Mouse (Mus musculus) left cerebral cortex, postnatal 36 days (tissue): Measurements from ENCODE around the gene St3gal3. TPM values are rescaled to one million over a fixed set of nuclear protein-coding genes. Genes with fewer than 3 reads are reported as not detected.
A peak's percentile ranks its signal among the peaks of the same experiment; 100 is the strongest.

Experiments
- DNase-seq, 2 experiments: peaks; one replicate each; pipeline ENCODE4 v3.0.0; 2021 to 2022; ENCODE audit warnings: low spot score in 2 of 2, mixed read lengths in 1 of 2
- intact Hi-C: fragments of 180-260 bp; cut with DNase I; formaldehyde crosslinking; loops from one replicate; pipeline ENCODE4 v1.15.1; 2025
- total RNA-seq, 2 experiments: library from RNA; stranded (reverse); gene quantifications; 2 replicates each; pipeline ENCODE4 v1.2.3; 2021

The St3gal3 gene
- total RNA-seq, 2 experiments from 2014 or later, result 47.0 to 51.5 TPM

- intact Hi-C loops, result no loop called here
- DNase-seq, result no peak
Observed at GRCm38 (mm10) chr4:117999951-118000350, 134.8 kb downstream of the St3gal3 start.

DNA sequence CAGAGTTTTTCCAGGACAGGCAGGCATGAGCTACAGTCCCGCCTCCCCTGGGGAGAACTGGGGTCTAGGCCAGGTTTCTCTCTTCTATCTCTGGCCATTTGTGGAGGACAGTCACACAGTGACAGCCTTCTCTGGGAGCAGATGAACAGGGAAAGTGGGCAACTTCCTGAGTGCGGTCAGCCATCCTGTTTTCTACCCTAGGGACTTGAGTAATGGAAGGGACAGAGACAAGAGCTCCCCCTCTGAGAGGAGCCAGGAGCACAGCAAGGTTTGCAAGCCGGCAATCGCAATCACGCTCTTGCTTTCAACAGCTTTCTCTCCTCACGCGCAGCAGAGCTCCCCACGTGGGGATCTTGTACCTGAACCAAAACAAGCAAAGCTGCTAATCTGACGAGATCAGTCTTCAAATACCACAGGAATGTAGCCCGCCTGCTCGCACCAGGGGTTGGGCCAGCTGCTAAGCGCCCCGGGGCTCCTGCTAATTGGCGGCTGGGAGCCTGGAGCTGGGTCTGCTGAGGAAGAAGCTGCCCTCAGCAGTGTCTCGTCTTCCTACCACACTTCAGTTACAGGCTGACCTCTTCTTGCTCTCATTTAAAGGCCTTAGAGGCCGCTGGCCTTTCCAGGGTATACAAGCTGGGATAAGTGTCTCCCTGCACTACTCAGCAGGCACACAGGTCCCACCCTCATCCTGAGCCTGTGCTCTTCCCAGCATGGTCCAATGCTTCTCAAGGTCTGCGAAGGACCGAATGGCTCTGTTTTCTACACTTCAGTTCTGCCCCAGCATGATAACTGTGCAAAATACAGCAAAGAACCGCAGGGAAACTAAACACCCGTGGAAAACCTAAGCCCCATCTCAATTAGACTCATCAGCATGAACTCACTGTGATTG is 137.1 kb downstream of the St3gal3 start:
- DNase-seq, result peak in 1 of 2 experiments; percentile 27

DNA sequence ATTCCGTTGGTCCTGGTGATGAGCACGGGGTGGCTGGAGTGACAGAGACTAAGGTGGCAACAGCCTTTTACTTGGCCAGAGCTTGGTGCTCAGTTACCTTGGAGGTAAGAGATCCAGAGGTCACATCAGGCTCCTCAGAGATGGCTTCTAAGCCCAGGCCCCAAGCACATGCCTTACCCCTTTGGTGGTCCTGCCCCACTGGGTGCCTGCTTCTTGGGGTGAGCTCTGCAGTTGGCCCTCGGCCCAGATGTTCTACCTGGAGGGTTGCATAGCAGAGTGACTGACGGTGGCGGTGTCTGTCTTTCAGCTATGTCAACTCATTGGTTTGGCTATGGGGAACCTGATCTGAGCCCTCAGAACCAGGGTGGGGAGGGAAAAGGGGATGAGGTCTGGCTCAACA is 138.0 kb downstream of the St3gal3 start:
- intact Hi-C loops, result no loop called here
- no peak for DNase-seq

More for the DNA sequence above, 137.1 kb downstream of the St3gal3 start:
- intact Hi-C loops, result no loop called here

- DNase-seq, result no peak
- intact Hi-C loops, result no loop called here
Observed at GRCm38 (mm10) chr4:117995461-117995860, 139.3 kb downstream of the St3gal3 start.

DNA sequence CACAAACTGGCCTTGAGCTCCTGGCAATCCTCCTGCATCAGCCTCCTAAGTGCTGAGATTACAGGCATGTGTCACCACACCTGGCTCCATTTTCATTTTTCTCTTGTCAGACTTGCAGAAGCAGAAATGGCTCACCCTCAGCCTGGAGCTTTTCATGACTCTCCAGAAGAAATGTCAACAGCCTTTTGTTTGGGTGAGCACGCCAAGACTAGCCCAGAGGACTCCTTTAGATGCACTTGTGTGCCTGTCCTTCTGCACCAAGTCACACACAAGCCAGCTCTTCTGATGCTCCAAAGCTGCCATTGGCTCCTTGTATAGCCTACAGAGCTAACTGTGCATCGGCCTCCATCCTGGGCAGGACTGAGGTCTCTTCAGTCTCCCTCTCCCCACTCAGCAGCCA is 141.3 kb downstream of the St3gal3 start:
- DNase-seq, result no peak
- intact Hi-C loops, result no loop called here

DNA sequence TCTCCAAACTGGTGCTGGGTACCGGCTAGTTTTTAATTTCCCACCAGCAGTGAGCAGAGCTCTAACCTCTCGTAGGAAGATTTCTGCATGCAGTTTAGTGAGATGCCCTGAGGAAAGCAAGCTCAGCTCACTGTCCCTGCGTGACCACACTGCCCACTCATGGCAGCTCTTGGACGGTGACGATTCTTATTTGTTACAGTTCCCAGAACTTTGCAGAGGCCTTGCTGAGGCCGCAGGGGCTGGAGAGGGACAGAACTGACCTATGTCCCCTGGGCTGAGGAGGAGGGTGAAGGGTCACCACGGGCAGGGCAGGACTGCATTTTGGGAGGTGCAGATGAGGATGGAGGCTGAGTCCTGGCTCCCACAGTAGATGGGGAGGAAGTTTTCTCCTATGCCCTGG is 141.8 kb downstream of the St3gal3 start:
- no peak for DNase-seq
- intact Hi-C loops, result no loop called here

DNA sequence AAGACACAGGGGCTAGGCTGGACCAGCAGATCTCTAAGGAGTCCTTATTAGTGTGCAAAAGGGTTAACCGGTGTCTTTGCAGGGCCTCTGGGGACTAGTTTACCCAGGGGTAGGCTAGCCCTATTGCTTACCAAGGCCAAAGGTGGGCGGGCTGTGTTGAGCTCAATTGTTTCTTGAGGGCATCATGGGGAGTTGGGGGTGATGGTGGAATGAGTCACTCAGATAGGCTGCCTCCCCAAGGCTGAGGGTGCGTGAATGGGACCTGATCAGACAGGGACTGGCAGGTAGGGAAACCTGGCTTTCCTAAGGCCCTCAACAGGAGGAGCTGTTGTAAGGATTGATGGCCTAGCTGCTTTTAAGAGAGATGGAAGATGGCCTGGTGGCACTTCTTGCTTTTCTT is 142.7 kb downstream of the St3gal3 start:
- no peak for DNase-seq
- intact Hi-C loops, result no loop called here

DNA sequence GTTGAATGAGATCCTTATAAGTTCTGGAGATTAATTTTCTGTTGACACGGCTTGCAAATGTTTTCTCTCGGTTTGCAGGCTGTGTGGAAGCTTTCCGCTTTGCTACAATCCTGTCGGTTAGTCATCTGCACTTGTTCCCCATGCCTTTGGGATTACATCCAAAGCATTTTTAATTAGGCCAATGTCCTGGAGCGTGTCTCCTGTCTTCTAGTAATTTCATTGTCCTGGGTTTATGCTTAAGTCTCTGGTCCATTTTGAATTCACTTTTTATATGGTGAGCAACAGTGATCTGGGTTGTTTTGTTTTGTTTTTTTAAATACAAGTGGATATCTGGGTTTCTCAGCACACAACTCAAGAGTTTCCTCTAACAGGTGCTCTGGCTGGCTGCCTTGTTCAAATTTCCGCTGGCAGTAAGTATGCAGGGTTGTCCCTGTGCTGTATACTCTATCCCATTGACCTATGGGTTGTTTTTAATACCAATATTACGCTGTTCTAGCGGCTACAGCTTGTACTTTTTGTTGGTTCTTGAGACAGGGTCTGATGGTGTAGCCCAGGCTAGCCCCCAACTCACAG is 143.6 kb downstream of the St3gal3 start:
- DNase-seq, result no peak
- intact Hi-C loops, result no loop called here

GRCm38 (mm10) chr4:117990571-117990970 is 144.1 kb downstream of the St3gal3 start:
- intact Hi-C loops, result no loop called here
- DNase-seq, result no peak

DNA sequence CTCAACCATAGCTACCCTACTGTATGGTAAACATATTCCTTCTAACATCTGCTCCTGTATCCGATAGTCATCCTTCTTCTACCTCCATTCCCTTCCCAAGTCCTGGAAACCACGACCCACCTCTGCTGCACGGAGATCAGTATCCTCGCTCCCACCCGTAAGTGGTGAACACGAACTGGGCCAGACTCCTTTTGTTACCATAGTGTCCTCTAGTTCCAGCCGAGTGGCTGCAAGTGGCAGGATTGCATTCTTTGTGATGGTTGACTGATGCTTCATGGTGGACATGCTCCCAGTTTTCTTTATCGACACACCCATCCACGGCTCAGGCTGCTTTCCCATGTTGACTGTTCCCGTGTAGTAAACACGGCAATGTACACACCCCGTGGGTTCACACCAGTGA is 144.9 kb downstream of the St3gal3 start:
- DNase-seq, result no peak
- intact Hi-C loops, result loop anchor here (5.0 to 10.0 kb wide), 2 partner anchors 32 to 75 kb away; no protein-coding TSS in a partner anchor

DNA sequence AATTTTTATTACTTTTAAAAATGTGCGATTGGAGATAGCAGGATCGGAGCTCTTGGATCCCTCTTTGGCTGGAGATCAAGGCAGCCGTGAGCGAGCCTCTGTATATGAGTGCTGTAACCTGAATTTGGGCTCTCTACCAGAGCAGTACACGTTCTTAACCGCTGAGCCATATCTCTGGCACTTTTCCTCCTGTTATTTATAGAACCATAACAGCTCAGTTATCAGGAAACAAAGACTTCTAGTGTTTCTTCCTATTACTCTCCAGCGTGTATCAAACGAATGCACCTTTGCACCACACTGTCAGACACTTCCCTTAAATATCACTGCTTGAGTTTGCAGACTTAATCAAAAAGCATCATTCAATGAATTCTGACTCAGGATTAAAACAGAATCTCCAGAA is 147.9 kb downstream of the St3gal3 start:
- intact Hi-C loops, result loop anchor here (5.0 to 10.0 kb wide), 2 partner anchors 36 to 78 kb away; no protein-coding TSS in a partner anchor
- no peak for DNase-seq

DNA sequence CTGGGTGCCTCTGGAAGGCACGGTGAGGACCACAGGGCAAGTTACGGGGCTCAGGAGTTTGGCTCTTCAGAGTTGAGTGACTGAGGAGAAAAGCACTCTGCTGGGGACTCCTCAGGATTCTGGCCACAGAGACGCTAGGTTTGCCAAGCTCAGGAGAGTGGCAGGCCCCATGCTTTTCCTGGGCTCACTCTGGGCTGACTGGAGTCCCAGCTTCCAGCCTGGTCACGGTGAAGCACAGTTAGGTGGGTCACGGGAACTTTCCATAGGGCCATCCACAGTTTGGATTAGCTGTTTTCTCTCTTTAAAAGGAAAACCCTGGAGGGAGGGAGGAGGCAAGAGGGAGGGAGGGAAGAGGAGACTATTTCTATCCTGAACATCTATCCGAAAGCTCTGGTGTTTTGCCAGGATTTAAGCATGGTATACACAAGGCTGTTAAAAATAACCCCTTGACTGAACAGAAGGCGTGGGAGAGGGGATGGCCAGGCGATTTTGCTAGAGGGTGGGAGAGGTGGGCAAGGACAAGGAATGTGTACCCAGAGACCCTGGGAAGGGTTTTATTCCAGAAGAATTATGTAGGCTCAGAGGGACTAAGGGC is 149.6 kb downstream of the St3gal3 start:
- peak; percentile 12 to 16 for DNase-seq
- intact Hi-C loops, result loop anchor here (5.0 to 10.0 kb wide), 3 partner anchors 37 to 80 kb away; no protein-coding TSS in a partner anchor

- intact Hi-C loops, result loop anchor here (5.0 to 10.0 kb wide), 2 partner anchors 52 to 81 kb away; no protein-coding TSS in a partner anchor
- DNase-seq, result no peak
Observed at GRCm38 (mm10) chr4:117984206-117984605, 150.5 kb downstream of the St3gal3 start.

DNA sequence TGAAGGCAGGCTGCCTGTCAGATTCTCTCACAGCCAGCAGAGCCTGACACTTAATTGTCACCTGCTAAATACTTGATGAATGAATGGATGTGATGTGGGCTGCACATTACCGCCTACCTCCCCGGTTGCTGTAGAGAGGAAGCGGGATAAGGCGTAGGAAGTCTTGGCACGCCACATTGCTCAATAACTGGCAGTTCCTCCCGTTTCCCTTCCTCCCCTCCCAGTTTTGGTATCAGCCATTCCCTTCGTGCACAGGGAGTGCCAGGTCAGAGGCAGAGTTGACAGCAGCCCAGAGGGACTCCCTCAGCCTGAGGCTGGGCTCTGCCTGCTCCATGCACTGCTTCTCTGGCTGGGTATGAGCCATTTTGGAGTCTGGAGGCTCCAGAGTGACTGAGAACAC is 152.0 kb downstream of the St3gal3 start:
- intact Hi-C loops, result loop anchor here (5.0 to 10.0 kb wide), 2 partner anchors 50 to 82 kb away; no protein-coding TSS in a partner anchor
- peak; percentile 60 to 68 for DNase-seq

- intact Hi-C loops, result loop anchor here (5.0 to 10.0 kb wide), 2 partner anchors 49 to 83 kb away; no protein-coding TSS in a partner anchor
- DNase-seq, result no peak
Observed at GRCm38 (mm10) chr4:117981518-117981917, 153.2 kb downstream of the St3gal3 start.

GRCm38 (mm10) chr4:117980161-117980560 is 154.6 kb downstream of the St3gal3 start:
- DNase-seq, result no peak
- intact Hi-C loops, result loop anchor here (5.0 to 10.0 kb wide), 2 partner anchors 48 to 85 kb away; no protein-coding TSS in a partner anchor

DNA sequence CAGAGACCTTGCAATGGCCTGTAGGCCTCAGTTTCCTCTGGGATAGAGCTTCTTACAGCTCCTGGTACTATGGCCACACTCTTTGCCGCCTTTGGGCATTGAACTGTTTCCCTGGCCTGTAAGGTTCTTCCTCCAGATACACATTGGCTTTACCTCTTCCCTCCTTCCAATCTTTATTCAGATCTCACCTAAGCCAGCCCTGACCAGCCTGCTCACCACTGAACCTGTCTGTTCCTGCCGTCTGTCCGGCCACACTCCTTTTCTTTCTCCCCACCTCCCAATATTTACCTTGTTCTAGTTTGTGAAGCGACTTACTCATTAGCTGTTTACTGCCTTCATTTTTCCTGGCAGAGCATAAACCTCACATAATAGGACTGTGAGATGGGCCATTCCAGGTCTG is 155.5 kb downstream of the St3gal3 start:
- intact Hi-C loops, result no loop called here
- no peak for DNase-seq

GRCm38 (mm10) chr4:117978282-117978681 is 156.4 kb downstream of the St3gal3 start:
- DNase-seq, result no peak

GRCm38 (mm10) chr4:117977841-117978240 is 156.9 kb downstream of the St3gal3 start:
- no peak for DNase-seq
- intact Hi-C loops, result no loop called here

More at GRCm38 (mm10) chr4:117978282-117978681, 156.4 kb downstream of the St3gal3 start:
- intact Hi-C loops, result no loop called here

DNA sequence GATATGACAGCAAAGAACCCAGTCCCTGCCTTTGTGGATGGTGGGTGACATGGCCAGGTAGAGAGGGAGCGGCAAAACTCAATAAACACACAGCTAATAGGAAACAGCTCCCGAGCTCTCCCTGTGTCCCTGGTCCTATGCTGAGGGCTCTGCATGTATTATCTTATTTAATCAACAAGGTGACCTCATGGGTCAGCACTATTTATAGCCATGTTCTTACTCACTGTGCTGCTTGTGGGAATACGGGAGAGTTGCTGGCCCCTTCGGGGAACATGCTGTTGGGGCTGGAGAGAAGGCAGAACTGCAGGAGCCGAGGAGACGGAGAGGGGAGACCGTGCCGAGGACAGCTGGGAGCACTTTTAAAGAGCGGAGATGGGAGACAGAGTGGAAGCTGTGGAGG is 157.3 kb downstream of the St3gal3 start:
- no peak for DNase-seq
- intact Hi-C loops, result no loop called here
